Mouse (Mus musculus) hindbrain, embryonic 10.5 days (tissue): ENCODE results near the gene Hcn4. TPM values are rescaled to one million over a fixed set of nuclear protein-coding genes. Genes with fewer than 3 reads are reported as not detected.

Experiments used
- DNase-seq: peaks from one replicate; pipeline ENCODE4 v3.0.0-alpha.2; 2017; ENCODE audit warnings: low spot score
- H3K27ac ChIP-seq: fragments of 300-500 bp; sonication (generic); 2 replicates; pipeline ENCODE4 v1.5.1; 2016; ENCODE audit warnings: mild to moderate bottlenecking, moderate library complexity
- H3K27me3 ChIP-seq: fragments of 300-500 bp; sonication (generic); 2 replicates; pipeline ENCODE4 v1.6.1; 2016; ENCODE audit warnings: mild to moderate bottlenecking; ENCODE audit not compliant: poor library complexity, insufficient read depth, severe bottlenecking
- H3K36me3 ChIP-seq: fragments of 300-500 bp; sonication (generic); 2 replicates; pipeline ENCODE4 v1.6.1; 2016; ENCODE audit warnings: mild to moderate bottlenecking, moderate library complexity
- H3K4me1 ChIP-seq: fragments of 300-500 bp; sonication (generic); replicated peaks from 2 replicates; pipeline ENCODE4 v1.6.1; 2016; ENCODE audit warnings: mild to moderate bottlenecking
- H3K4me3 ChIP-seq: fragments of 300-500 bp; sonication (generic); 2 replicates; pipeline ENCODE4 v1.5.1; 2016; ENCODE audit warnings: mild to moderate bottlenecking, moderate library complexity
- H3K9me3 ChIP-seq: fragments of 300-500 bp; sonication (generic); 2 replicates; pipeline ENCODE4 v1.6.1; 2016; ENCODE audit warnings: mild to moderate bottlenecking, moderate library complexity
- WGBS: fragments of 180-500 bp; shearing (Covaris S2); methylation state at CpG from one replicate; pipeline ENCODE4 v1.1.7; 2016; 5-methylcytosine and 5-hydroxymethylcytosine counted together
- polyA plus RNA-seq: library from polyadenylated mRNA; unstranded; fragments of >200 nt; fragmentation: Nextera tagmentation; extraction: Ambion mirVana; gene quantifications from 2 replicates; pipeline ENCODE4 v1.2.1, GENCODE M21; 2016

Gene Hcn4
- polyA plus RNA-seq, 1 experiment from 2014 or later: 1.1 TPM

GRCm38 (mm10) chr9:58859080-58859635, 35.9 kb downstream of the Hcn4 start:
- 35% methylated on average over 30 of the region's 30 CpGs for WGBS
- Histone ChIP-seq H3K27ac (peak overlapping the region; percentile 70; the same call in 1 of the 2 replicates), H3K27me3 (peaks cover 29% of the 10 kb centered on the region), H3K36me3 (peaks cover 14% of the 10 kb centered on the region), H3K9me3 (no peaks in the 10 kb centered on the region), H3K4me1 (peaks cover 53% of the 10 kb centered on the region), H3K4me3 (peak overlapping the region; percentile 39)
- DNase-seq: peak; percentile 24

- Histone ChIP-seq H3K4me1 (peaks cover 42% of the 10 kb centered on the region), H3K4me3 (no peak overlapping the region), H3K9me3 (no peaks in the 10 kb centered on the region), H3K27me3 (peaks cover 18% of the 10 kb centered on the region), H3K36me3 (peaks cover 9% of the 10 kb centered on the region; the same call in 1 of the 2 replicates), H3K27ac (peak overlapping the region; percentile 45; the same call in 1 of the 2 replicates)
- WGBS: 25% methylated on average over 7 of the region's 7 CpGs
- peak; percentile 60 for DNase-seq
Measured at GRCm38 (mm10) chr9:58863826-58864225, 40.6 kb downstream of the Hcn4 start.

- peaks cover 27% of the 10 kb centered on the region for H3K36me3 ChIP-seq
- H3K27me3 ChIP-seq: no peaks in the 10 kb centered on the region
- H3K4me1 ChIP-seq: no peaks in the 10 kb centered on the region
- H3K9me3 ChIP-seq: no peaks in the 10 kb centered on the region
- no peak overlapping the region for H3K4me3 ChIP-seq
- no peak for DNase-seq
- 88% methylated on average over 10 of the region's 10 CpGs for WGBS
- no peak overlapping the region for H3K27ac ChIP-seq
Measured at GRCm38 (mm10) chr9:58871141-58871540, 47.9 kb downstream of the Hcn4 start.

GRCm38 (mm10) chr9:58873541-58874324, 50.5 kb downstream of the Hcn4 start:
- Histone ChIP-seq H3K36me3 (peaks cover 51% of the 10 kb centered on the region), H3K4me3 (no peak overlapping the region), H3K27ac (no peak overlapping the region), H3K4me1 (no peaks in the 10 kb centered on the region), H3K27me3 (no peaks in the 10 kb centered on the region), H3K9me3 (no peaks in the 10 kb centered on the region)
- 56% methylated on average over 10 of the region's 10 CpGs for WGBS
- DNase-seq: peak; percentile 53

GRCm38 (mm10) chr9:58874354-58874753, 51.1 kb downstream of the Hcn4 start:
- Histone ChIP-seq H3K27me3 (no peaks in the 10 kb centered on the region), H3K9me3 (no peaks in the 10 kb centered on the region), H3K4me3 (no peak overlapping the region), H3K36me3 (peaks cover 55% of the 10 kb centered on the region), H3K27ac (no peak overlapping the region), H3K4me1 (no peaks in the 10 kb centered on the region)
- WGBS: 82% methylated on average over 4 of the region's 4 CpGs
- no peak for DNase-seq

GRCm38 (mm10) chr9:58875439-58875838, 52.2 kb downstream of the Hcn4 start:
- Histone ChIP-seq H3K36me3 (peaks cover 66% of the 10 kb centered on the region), H3K27ac (no peak overlapping the region), H3K4me3 (no peak overlapping the region), H3K9me3 (no peaks in the 10 kb centered on the region), H3K27me3 (no peaks in the 10 kb centered on the region), H3K4me1 (no peaks in the 10 kb centered on the region)
- 96% methylated on average over 6 of the region's 6 CpGs for WGBS
- DNase-seq: no peak

GRCm38 (mm10) chr9:58876946-58877625, 53.9 kb downstream of the Hcn4 start:
- H3K4me1 ChIP-seq: no peaks in the 10 kb centered on the region
- H3K4me3 ChIP-seq: no peak overlapping the region
- H3K9me3 ChIP-seq: no peaks in the 10 kb centered on the region
- H3K27me3 ChIP-seq: no peaks in the 10 kb centered on the region
- 91% methylated on average over 6 of the region's 6 CpGs for WGBS
- DNase-seq: no peak
- H3K36me3 ChIP-seq: peaks cover 83% of the 10 kb centered on the region
- H3K27ac ChIP-seq: no peak overlapping the region

- Histone ChIP-seq H3K4me1 (no peaks in the 10 kb centered on the region), H3K9me3 (no peaks in the 10 kb centered on the region), H3K27ac (no peak overlapping the region), H3K36me3 (peaks cover 94% of the 10 kb centered on the region), H3K4me3 (no peak overlapping the region), H3K27me3 (no peaks in the 10 kb centered on the region)
- DNase-seq: no peak
- WGBS: 88% methylated on average over 1 of the region's 1 CpGs
Measured at GRCm38 (mm10) chr9:58879836-58880235, 56.6 kb downstream of the Hcn4 start.

GRCm38 (mm10) chr9:58882686-58883085, 59.5 kb downstream of the Hcn4 start:
- DNase-seq: no peak
- Histone ChIP-seq H3K36me3 (peaks cover 89% of the 10 kb centered on the region), H3K9me3 (no peaks in the 10 kb centered on the region), H3K27me3 (no peaks in the 10 kb centered on the region), H3K4me3 (no peak overlapping the region), H3K4me1 (no peaks in the 10 kb centered on the region), H3K27ac (no peak overlapping the region)
- 96% methylated on average over 1 of the region's 1 CpGs for WGBS

- Histone ChIP-seq H3K27ac (no peak overlapping the region), H3K4me3 (no peak overlapping the region), H3K9me3 (no peaks in the 10 kb centered on the region), H3K36me3 (peaks cover 84% of the 10 kb centered on the region), H3K4me1 (no peaks in the 10 kb centered on the region), H3K27me3 (no peaks in the 10 kb centered on the region)
- no peak for DNase-seq
- WGBS: 87% methylated on average over 12 of the region's 12 CpGs
Measured at GRCm38 (mm10) chr9:58889782-58890448, 66.7 kb downstream of the Hcn4 start.

GRCm38 (mm10) chr9:58890893-58891292, 67.7 kb downstream of the Hcn4 start:
- H3K9me3 ChIP-seq: no peaks in the 10 kb centered on the region
- DNase-seq: no peak
- no peaks in the 10 kb centered on the region for H3K27me3 ChIP-seq
- 95% methylated on average over 8 of the region's 8 CpGs for WGBS
- H3K36me3 ChIP-seq: peaks cover 80% of the 10 kb centered on the region
- H3K27ac ChIP-seq: no peak overlapping the region
- no peaks in the 10 kb centered on the region for H3K4me1 ChIP-seq
- H3K4me3 ChIP-seq: no peak overlapping the region

GRCm38 (mm10) chr9:58891840-58892640, 68.8 kb downstream of the Hcn4 start:
- Histone ChIP-seq H3K4me3 (no peak overlapping the region), H3K4me1 (no peaks in the 10 kb centered on the region), H3K36me3 (peaks cover 71% of the 10 kb centered on the region), H3K27ac (no peak overlapping the region), H3K27me3 (no peaks in the 10 kb centered on the region), H3K9me3 (no peaks in the 10 kb centered on the region)
- WGBS: 95% methylated on average over 6 of the region's 6 CpGs
- no peak for DNase-seq
